Mouse (Mus musculus): ENCODE measurements around the gene Efna2.

The Efna2 gene

DNA sequence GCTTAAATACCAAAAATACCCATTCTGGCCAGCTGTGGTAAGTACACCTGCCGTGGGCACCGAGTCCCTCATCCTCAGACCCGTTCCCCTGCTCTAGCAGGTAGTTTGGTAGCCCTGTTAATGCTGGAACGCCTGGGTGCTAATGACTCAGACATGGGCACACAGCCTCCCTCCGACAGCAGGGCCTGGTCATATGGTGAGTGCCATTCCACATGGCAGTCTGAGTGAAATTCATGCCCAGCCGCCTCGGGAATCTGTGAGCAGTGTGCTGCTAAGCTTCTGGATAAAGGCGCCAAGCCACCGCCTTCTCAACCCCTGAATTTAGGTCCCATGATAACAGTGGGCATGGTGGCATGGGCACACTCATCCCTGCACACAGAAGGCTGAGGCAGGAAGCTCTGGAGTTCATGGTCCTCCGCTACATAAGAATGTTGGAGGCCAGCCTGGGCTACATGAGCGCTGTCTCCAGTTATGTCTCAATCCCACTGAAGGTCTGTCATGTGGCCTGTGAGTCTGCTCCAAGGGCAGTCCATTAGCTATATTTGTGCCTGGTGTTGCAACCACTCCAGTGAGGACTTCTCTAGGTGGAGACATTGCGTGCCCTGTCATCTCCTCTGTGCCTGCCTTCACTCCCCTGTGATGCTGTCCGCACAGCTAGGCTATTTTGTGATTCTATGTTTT, 57.0 kb downstream of the Efna2 start:
- no peak for DNase-seq (ENCODE audit: low spot score)

DNA sequence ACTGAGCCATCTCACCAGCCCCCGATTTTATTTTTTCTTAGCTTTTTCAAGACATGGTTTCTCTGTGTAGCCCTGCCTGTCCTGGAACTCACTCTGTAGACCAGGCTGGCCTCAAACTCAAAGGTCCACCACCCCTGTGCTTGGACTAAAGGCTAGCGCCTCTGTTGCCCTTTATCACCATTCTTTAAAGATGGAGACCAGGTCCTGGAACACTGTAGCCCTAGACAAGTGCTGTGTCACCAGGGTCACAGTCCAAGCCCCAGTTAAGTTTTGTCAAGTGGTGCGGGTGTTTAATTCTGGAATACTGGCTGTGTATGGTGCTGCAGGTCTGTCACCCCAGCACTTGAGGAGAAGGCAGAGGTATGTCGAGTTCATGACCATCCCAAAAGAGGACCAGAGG, 57.7 kb downstream of the Efna2 start:
- DNase-seq (ENCODE audit: low spot score): no peak

DNA sequence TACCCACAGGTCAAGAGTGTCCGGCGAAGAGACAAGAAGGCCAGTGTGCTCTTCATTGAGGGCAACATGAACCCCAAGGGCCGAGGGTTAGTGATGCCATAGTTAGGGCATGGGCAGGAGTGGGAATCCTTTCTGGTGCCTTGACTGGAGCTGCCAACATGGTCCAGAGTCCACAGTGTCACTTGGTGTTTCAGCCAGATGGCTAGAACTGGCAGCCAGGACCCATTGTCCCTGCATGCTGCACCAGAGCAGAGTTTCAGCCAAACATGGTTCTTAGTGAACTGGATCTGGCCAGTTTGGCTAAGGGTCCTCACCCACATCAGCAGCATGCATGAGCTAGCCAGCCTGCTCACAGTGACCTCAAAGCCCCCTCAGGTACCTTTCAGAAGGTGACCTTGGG, 59.0 kb downstream of the Efna2 start:
- no peak for DNase-seq (ENCODE audit: low spot score)

Data from ovary, adult 18-20 months (tissue).